Mouse (Mus musculus) heart, adult 18-20 months (tissue): ENCODE data around the gene H2al1c. TPM values are rescaled to one million over a fixed set of nuclear protein-coding genes. Genes with fewer than 3 reads are reported as not detected.
"Not testable (repeated sequence)": the region's sequence is repeated elsewhere in the genome, so short reads cannot be mapped to it uniquely, and the experiment has no call there.

Experiments used
- DNase-seq, 2 experiments: peaks; one replicate each; pipeline ENCODE4 v3.0.0; 2021 to 2022; ENCODE audit warnings: mixed read lengths in 1 of 2
- long read RNA-seq, 2 experiments: library from polyadenylated mRNA; stranded (forward); transcript quantifications; one replicate each; pipeline ENCODE4 v2.0.0; 2021
- total RNA-seq, 2 experiments: library from RNA; stranded (reverse); gene quantifications; 2 replicates each; pipeline ENCODE4 v1.2.3; 2021

The H2al1c gene
- not detected for total RNA-seq
- long read RNA-seq, experiment 1, result 0 reads
- long read RNA-seq, experiment 2, result 0 reads

- DNase-seq, result not testable (repeated sequence)
Observed at GRCm38 (mm10) chrX:11305355-11305754, at the start of gene H2al1c. TSS of gene H2al1c (plus strand) at chrX:11305655.

GRCm38 (mm10) chrX:11264918-11265317 is 40.5 kb upstream of the H2al1c start:
- DNase-seq, result no peak

GRCm38 (mm10) chrX:11267791-11268190 is 37.7 kb upstream of the H2al1c start:
- DNase-seq, result peak; percentile 26 to 65

- DNase-seq, result peak; percentile 39 to 49
Observed at GRCm38 (mm10) chrX:11269074-11269473, 36.4 kb upstream of the H2al1c start.

GRCm38 (mm10) chrX:11273190-11273589 is 32.3 kb upstream of the H2al1c start:
- DNase-seq, result no peak

- no peak for DNase-seq
Observed at GRCm38 (mm10) chrX:11277083-11277482, 28.4 kb upstream of the H2al1c start.

GRCm38 (mm10) chrX:11280741-11281140 is 24.7 kb upstream of the H2al1c start:
- DNase-seq, result no peak

- DNase-seq, result peak; percentile 16 to 34
Observed at GRCm38 (mm10) chrX:11288306-11288882, 17.1 kb upstream of the H2al1c start.

- DNase-seq, result no peak
Observed at GRCm38 (mm10) chrX:11289244-11289643, 16.2 kb upstream of the H2al1c start.

GRCm38 (mm10) chrX:11298957-11299356 is 6.5 kb upstream of the H2al1c start, which contains the start of gene H2al1a:
TSS of gene H2al1a (plus strand) at chrX:11299257.
- DNase-seq, result not testable (repeated sequence)

- not testable (repeated sequence) for DNase-seq
Observed at GRCm38 (mm10) chrX:11302132-11302531, 3.3 kb upstream of the H2al1c start, which contains the start of gene H2al1b. TSS of gene H2al1b (plus strand) at chrX:11302432.

- not testable (repeated sequence) for DNase-seq
Observed at GRCm38 (mm10) chrX:11308524-11308923, 3.1 kb downstream of the H2al1c start, which contains the start of gene H2al1d. TSS of gene H2al1d (plus strand) at chrX:11308824.

- not testable (repeated sequence) for DNase-seq
Observed at GRCm38 (mm10) chrX:11311634-11312033, 6.2 kb downstream of the H2al1c start, which contains the start of gene H2al1e. TSS of gene H2al1e (plus strand) at chrX:11311934.

- not testable (repeated sequence) for DNase-seq
Observed at GRCm38 (mm10) chrX:11314858-11315257, 9.4 kb downstream of the H2al1c start, which contains the start of gene H2al1f. TSS of gene H2al1f (plus strand) at chrX:11315158.

GRCm38 (mm10) chrX:11317956-11318355 is 12.5 kb downstream of the H2al1c start, which contains the start of gene H2al1g:
TSS of gene H2al1g (plus strand) at chrX:11318256.
- DNase-seq, result not testable (repeated sequence)

- not testable (repeated sequence) for DNase-seq
Observed at GRCm38 (mm10) chrX:11321192-11321591, 15.7 kb downstream of the H2al1c start, which contains the start of gene H2al1h. TSS of gene H2al1h (plus strand) at chrX:11321492.

GRCm38 (mm10) chrX:11324359-11324758 is 18.9 kb downstream of the H2al1c start, which contains the start of gene H2al1i:
TSS of gene H2al1i (plus strand) at chrX:11324659.
- DNase-seq, result not testable (repeated sequence)

GRCm38 (mm10) chrX:11327522-11327921 is 22.1 kb downstream of the H2al1c start, which contains the start of gene H2al1j:
TSS of gene H2al1j (plus strand) at chrX:11327822.
- DNase-seq, result not testable (repeated sequence)

GRCm38 (mm10) chrX:11345762-11346161 is 40.3 kb downstream of the H2al1c start:
- DNase-seq, result peak; percentile 22 to 26

- DNase-seq, result no peak
Observed at GRCm38 (mm10) chrX:11346756-11347155, 41.3 kb downstream of the H2al1c start.
